Mouse (Mus musculus): ENCODE measurements around the gene Wdr60.

Gene Wdr60

GRCm38 (mm10) chr12:116182376-116182775 lies 80.4 kb downstream of the Wdr60 start:
- DNase-seq = no peak

- DNase-seq = no peak
Observed at GRCm38 (mm10) chr12:116181436-116182050, 81.3 kb downstream of the Wdr60 start.

GRCm38 (mm10) chr12:116176930-116177329 lies 85.9 kb downstream of the Wdr60 start:
- DNase-seq = no peak

GRCm38 (mm10) chr12:116169666-116170065 lies 93.2 kb downstream of the Wdr60 start:
- DNase-seq = no peak

GRCm38 (mm10) chr12:116165368-116165767 lies 97.5 kb downstream of the Wdr60 start:
- no peak for DNase-seq

- no peak for DNase-seq
Observed at GRCm38 (mm10) chr12:116159695-116160094, 103.1 kb downstream of the Wdr60 start.

GRCm38 (mm10) chr12:116159223-116159622 lies 103.6 kb downstream of the Wdr60 start:
- no peak for DNase-seq

- no peak for DNase-seq
Observed at GRCm38 (mm10) chr12:116156792-116157532, 105.9 kb downstream of the Wdr60 start.
